Mouse (Mus musculus) gastrocnemius, adult 2 months (tissue): ENCODE data around the gene Oxsm. TPM values are rescaled to one million over a fixed set of nuclear protein-coding genes. Genes with fewer than 3 reads are reported as not detected.

Experiments
- DNase-seq: peaks from one replicate; pipeline ENCODE4 v3.0.0; 2022
- H3K27ac ChIP-seq: fragments of 200-600 bp; 2 replicates; pipeline ENCODE4 v1.8.1; 2022; ENCODE audit warnings: mild to moderate bottlenecking
- H3K4me3 ChIP-seq: fragments of 200-600 bp; 2 replicates; pipeline ENCODE4 v1.8.1; 2022; ENCODE audit warnings: mild to moderate bottlenecking, moderate library complexity
- CTCF ChIP-seq: fragments of 200-600 bp; IDR thresholded peaks from 2 replicates; pipeline ENCODE4 v1.8.1; 2022; ENCODE audit warnings: antibody characterized with exemption, mild to moderate bottlenecking, moderate library complexity
- intact Hi-C: fragments of 180-260 bp; cut with DNase I; formaldehyde crosslinking; loops from one replicate; pipeline ENCODE4 v1.15.1; 2025
- total RNA-seq, 2 experiments: library from RNA; stranded (reverse); gene quantifications; 2 replicates each; pipeline ENCODE4 v1.2.3; 2021

Gene Oxsm
- total RNA-seq, 2 experiments from 2014 or later = 8.8 to 13.6 TPM

GRCm38 (mm10) chr14:16229395-16229794 is 20.2 kb downstream of the Oxsm start:
- H3K27ac ChIP-seq = no peak overlapping the region
- no peak overlapping the region for H3K4me3 ChIP-seq
- DNase-seq = no peak
- TF ChIP-seq CTCF = no peak
- intact Hi-C loops = no loop called here

- H3K27ac ChIP-seq = no peak overlapping the region
- no peak for DNase-seq
- H3K4me3 ChIP-seq = no peak overlapping the region
- peak; percentile 65 for TF ChIP-seq CTCF
- intact Hi-C loops = no loop called here
Observed at GRCm38 (mm10) chr14:16219015-16219414, 30.6 kb downstream of the Oxsm start.

GRCm38 (mm10) chr14:16207722-16208121 is 41.9 kb downstream of the Oxsm start:
- Histone ChIP-seq H3K27ac (no peak overlapping the region), H3K4me3 (no peak overlapping the region)
- TF ChIP-seq CTCF = no peak
- DNase-seq = no peak
- intact Hi-C loops = no loop called here

GRCm38 (mm10) chr14:16201673-16202072 is 47.9 kb downstream of the Oxsm start:
- intact Hi-C loops = no loop called here
- Histone ChIP-seq H3K4me3 (no peak overlapping the region), H3K27ac (no peak overlapping the region)
- no peak for TF ChIP-seq CTCF
- DNase-seq = no peak

- H3K4me3 ChIP-seq = peak overlapping the region; percentile 33; the same call in 1 of the 2 replicates
- no peak for TF ChIP-seq CTCF
- intact Hi-C loops = no loop called here
- no peak for DNase-seq
- no peak overlapping the region for H3K27ac ChIP-seq
Observed at GRCm38 (mm10) chr14:16200969-16201638, 48.5 kb downstream of the Oxsm start.

- peak overlapping the region; percentile 33; the same call in 1 of the 2 replicates for H3K4me3 ChIP-seq
- intact Hi-C loops = no loop called here
- no peak for DNase-seq
- H3K27ac ChIP-seq = no peak overlapping the region
- no peak for TF ChIP-seq CTCF
Observed at GRCm38 (mm10) chr14:16200220-16200912, 49.2 kb downstream of the Oxsm start.

- Histone ChIP-seq H3K4me3 (no peak overlapping the region), H3K27ac (no peak overlapping the region)
- intact Hi-C loops = no loop called here
- DNase-seq = no peak
- peak; percentile 30; the same call in 1 of the 2 replicates for TF ChIP-seq CTCF
Observed at GRCm38 (mm10) chr14:16196518-16196917, 53.1 kb downstream of the Oxsm start.

- intact Hi-C loops = no loop called here
- TF ChIP-seq CTCF = no peak
Observed at GRCm38 (mm10) chr14:16195486-16195885, 54.1 kb downstream of the Oxsm start.

GRCm38 (mm10) chr14:16194125-16194524 is 55.5 kb downstream of the Oxsm start:
- no peak for TF ChIP-seq CTCF
- intact Hi-C loops = no loop called here
- Histone ChIP-seq H3K4me3 (no peak overlapping the region), H3K27ac (no peak overlapping the region)
- DNase-seq = no peak

More at GRCm38 (mm10) chr14:16195486-16195885, 54.1 kb downstream of the Oxsm start:
- no peak for DNase-seq
- Histone ChIP-seq H3K4me3 (no peak overlapping the region), H3K27ac (no peak overlapping the region)

- no peak for DNase-seq
- no peak overlapping the region for H3K27ac ChIP-seq
- no peak overlapping the region for H3K4me3 ChIP-seq
- TF ChIP-seq CTCF = no peak
- intact Hi-C loops = no loop called here
Observed at GRCm38 (mm10) chr14:16189142-16189541, 60.5 kb downstream of the Oxsm start.

Other genes with a start within 250 kb of the Oxsm start
- gene Ngly1, start 528 bp downstream of the Oxsm start, total RNA-seq = 10 to 100 TPM; 46.7 to 52.5 TPM
- 10 to 100 TPM; 29.4 to 35.4 TPM for gene Top2b, start 115.4 kb upstream of the Oxsm start, total RNA-seq